Mouse (Mus musculus) limb, embryonic 14.5 days (tissue): ENCODE results near the gene Zfp36l1. TPM values are rescaled to one million over a fixed set of nuclear protein-coding genes. Genes with fewer than 3 reads are reported as not detected.

ENCODE experiments used
- ATAC-seq: fragments of 200-750 bp; cut with Nextera tagmentation; 2 replicates; pipeline ENCODE4 v1.8.0; 2017; ENCODE audit warnings: low read depth, moderate number of reproducible peaks, moderate TSS enrichment; ENCODE audit not compliant: low FRiP score
- DNase-seq: peaks from one replicate; pipeline ENCODE4 v3.0.0-alpha.2; 2015; ENCODE audit warnings: low spot score
- H3K27ac ChIP-seq: fragments of 300-500 bp; sonication (generic); replicated peaks from 2 replicates; pipeline ENCODE4 v1.5.1; 2014; ENCODE audit warnings: low read depth, mild to moderate bottlenecking, low read length, moderate library complexity, mixed read lengths
- H3K27me3 ChIP-seq: fragments of 300-500 bp; sonication (generic); 2 replicates; pipeline ENCODE4 v1.6.1; 2014; ENCODE audit warnings: low read length, mixed read lengths; ENCODE audit not compliant: control insufficient read depth, insufficient read depth
- H3K36me3 ChIP-seq: fragments of 300-500 bp; sonication (generic); 2 replicates; pipeline ENCODE4 v1.6.1; 2014; ENCODE audit warnings: mild to moderate bottlenecking, low read length, moderate library complexity, mixed read lengths; ENCODE audit not compliant: control insufficient read depth, insufficient read depth
- H3K4me1 ChIP-seq: fragments of 300-500 bp; sonication (generic); 2 replicates; pipeline ENCODE4 v1.6.1; 2014; ENCODE audit warnings: antibody characterized with exemption, low read length, mixed read lengths; ENCODE audit not compliant: control insufficient read depth, insufficient read depth
- H3K4me2 ChIP-seq: fragments of 300-500 bp; sonication (generic); replicated peaks from 2 replicates; pipeline ENCODE4 v1.6.1; 2014; ENCODE audit warnings: low read depth, mild to moderate bottlenecking, low read length, moderate library complexity; ENCODE audit not compliant: severe bottlenecking
- H3K4me3 ChIP-seq: fragments of 300-500 bp; sonication (generic); replicated peaks from 2 replicates; pipeline ENCODE4 v1.5.1; 2014; ENCODE audit warnings: low read length
- H3K9ac ChIP-seq: fragments of 300-500 bp; sonication (generic); 2 replicates; pipeline ENCODE4 v1.6.1; 2014; ENCODE audit warnings: mild to moderate bottlenecking, low read depth, low read length, moderate library complexity; ENCODE audit not compliant: severe bottlenecking
- H3K9me3 ChIP-seq: fragments of 300-500 bp; sonication (generic); 2 replicates; pipeline ENCODE4 v1.6.1; 2016; ENCODE audit warnings: low read length; ENCODE audit not compliant: control insufficient read depth
- POLR2A ChIP-seq: fragments of 200-500 bp; IDR thresholded peaks from 2 replicates; pipeline ENCODE4 v1.8.0; 2012; ENCODE audit warnings: inconsistent platforms, mild to moderate bottlenecking, moderate library complexity, borderline replicate concordance; ENCODE audit not compliant: insufficient read depth, insufficient read length; ENCODE audit errors: extremely low read depth
- WGBS: fragments of 180-500 bp; shearing (Covaris S2); extraction: QIAGEN DNeasy Blood & Tissue Kit; methylation state at CpG from one replicate; pipeline ENCODE4 v1.1.7; 2014; 5-methylcytosine and 5-hydroxymethylcytosine counted together
- polyA plus RNA-seq, 2 experiments: library from polyadenylated mRNA; depleted of rRNA in 1 of 2; stranded (reverse) in 1 of 2; unstranded in 1 of 2; fragments of >200 nt; fragmentation: Nextera tagmentation in 1 of 2; extraction: Ambion mirVana in 1 of 2; gene quantifications; 2 replicates each; pipeline versions ENCODE4 v1.2.1 to v1.2.3; 2012 to 2014

The Zfp36l1 gene
- polyA plus RNA-seq, 2 experiments = 195 to 245 TPM

- ATAC-seq (no peak), DNase-seq (no peak)
- WGBS = 36% methylated on average over 18 of the region's 18 CpGs
- peaks cover 7% of the 10 kb centered on the region for H3K4me1 ChIP-seq
- H3K4me2 ChIP-seq = peak overlapping the region; percentile 94
- no peaks in the 10 kb centered on the region for H3K9me3 ChIP-seq
- no peak for TF ChIP-seq POLR2A
- H3K4me3 ChIP-seq = peak overlapping the region; percentile 96
- peaks cover 16% of the 10 kb centered on the region for H3K36me3 ChIP-seq
- H3K27me3 ChIP-seq = no peaks in the 10 kb centered on the region
- H3K27ac ChIP-seq = peak overlapping the region; percentile 99
- H3K9ac ChIP-seq = peak overlapping the region; percentile 100
Observed at GRCm38 (mm10) chr12:80116206-80117112, 3.6 kb upstream of the Zfp36l1 start.

- H3K4me3 ChIP-seq = peak overlapping the region; percentile 96
- TF ChIP-seq POLR2A = no peak
- peak overlapping the region; percentile 99 for H3K27ac ChIP-seq
- no peaks in the 10 kb centered on the region for H3K9me3 ChIP-seq
- ATAC-seq (no peak), DNase-seq (no peak)
- H3K36me3 ChIP-seq = peaks cover 20% of the 10 kb centered on the region
- peaks cover 7% of the 10 kb centered on the region for H3K4me1 ChIP-seq
- under 1% methylated on average over 30 of the region's 30 CpGs for WGBS
- peak overlapping the region; percentile 94 for H3K4me2 ChIP-seq
- H3K9ac ChIP-seq = peak overlapping the region; percentile 100
- H3K27me3 ChIP-seq = no peaks in the 10 kb centered on the region
Observed at GRCm38 (mm10) chr12:80115863-80116194, 3.0 kb upstream of the Zfp36l1 start.

DNA sequence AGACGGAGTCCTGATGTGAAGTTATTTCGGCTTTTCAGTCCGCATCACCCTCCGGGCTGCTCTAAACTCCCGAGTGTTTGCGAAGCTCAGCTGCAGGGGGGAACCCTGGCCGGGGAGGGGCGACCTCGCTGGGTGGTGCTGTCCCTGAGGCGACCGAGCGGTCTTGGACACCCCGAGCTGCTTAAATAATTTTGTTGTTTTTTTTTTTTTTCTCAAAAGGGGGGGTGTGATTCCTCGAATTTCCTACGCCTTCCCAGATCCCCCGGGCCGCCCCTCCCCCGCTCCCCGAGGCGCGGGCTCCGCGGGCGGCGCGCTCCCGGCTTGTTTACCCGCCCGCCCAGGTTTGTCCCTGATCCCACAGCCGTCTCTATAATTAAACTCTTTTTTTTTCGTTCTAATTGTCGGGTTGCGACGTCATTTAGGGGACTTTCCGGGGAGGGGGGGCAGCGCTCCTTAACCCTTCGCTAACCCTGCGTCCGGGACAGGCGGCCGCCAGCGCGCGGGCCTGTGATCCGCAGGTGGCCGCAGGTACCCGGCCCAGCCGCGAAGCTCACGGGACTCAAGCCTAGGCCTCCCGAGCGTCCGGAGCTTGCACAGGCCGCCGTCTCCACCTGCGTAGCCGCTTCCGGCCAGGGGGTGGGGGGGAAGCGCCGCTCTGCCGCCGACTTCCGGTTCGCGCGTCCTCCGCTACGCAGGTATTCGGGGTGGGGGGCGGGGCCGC is 2.5 kb upstream of the Zfp36l1 start:
- Histone ChIP-seq H3K27ac (peak overlapping the region; percentile 99), H3K4me3 (peak overlapping the region; percentile 96), H3K4me1 (peaks cover 7% of the 10 kb centered on the region), H3K9ac (peak overlapping the region; percentile 100), H3K4me2 (peak overlapping the region; percentile 94), H3K27me3 (no peaks in the 10 kb centered on the region), H3K36me3 (peaks cover 18% of the 10 kb centered on the region), H3K9me3 (no peaks in the 10 kb centered on the region)
- DNase-seq (peak; percentile 74), ATAC-seq (peak; percentile 14)
- TF ChIP-seq POLR2A = 0 out of 2 replicates have a peak, but pooled peaks have one; percentile 31
- under 1% methylated on average over 65 of the region's 71 CpGs for WGBS

GRCm38 (mm10) chr12:80114892-80115141 is 2.0 kb upstream of the Zfp36l1 start:
- Histone ChIP-seq H3K27ac (peak overlapping the region; percentile 99), H3K9me3 (no peaks in the 10 kb centered on the region), H3K9ac (peak overlapping the region; percentile 100), H3K4me2 (peak overlapping the region; percentile 94), H3K4me1 (peaks cover 7% of the 10 kb centered on the region), H3K36me3 (peaks cover 18% of the 10 kb centered on the region), H3K27me3 (no peaks in the 10 kb centered on the region), H3K4me3 (peak overlapping the region; percentile 96)
- WGBS = under 1% methylated on average over 8 of the region's 8 CpGs
- no peak for TF ChIP-seq POLR2A
- ATAC-seq (peak; percentile 18), DNase-seq (peak; percentile 81)

GRCm38 (mm10) chr12:80114031-80114891 is 1.4 kb upstream of the Zfp36l1 start:
- Histone ChIP-seq H3K4me3 (peak overlapping the region; percentile 96), H3K27ac (peak overlapping the region; percentile 99), H3K9ac (peak overlapping the region; percentile 100), H3K36me3 (peaks cover 21% of the 10 kb centered on the region), H3K4me1 (peaks cover 7% of the 10 kb centered on the region), H3K27me3 (no peaks in the 10 kb centered on the region), H3K9me3 (no peaks in the 10 kb centered on the region), H3K4me2 (peak overlapping the region; percentile 94)
- DNase-seq (peak; percentile 80), ATAC-seq (no peak)
- TF ChIP-seq POLR2A = 0 out of 2 replicates have a peak, but pooled peaks have one; percentile 7
- WGBS = 1% methylated on average over 51 of the region's 51 CpGs
